In the genomic region with DNA sequence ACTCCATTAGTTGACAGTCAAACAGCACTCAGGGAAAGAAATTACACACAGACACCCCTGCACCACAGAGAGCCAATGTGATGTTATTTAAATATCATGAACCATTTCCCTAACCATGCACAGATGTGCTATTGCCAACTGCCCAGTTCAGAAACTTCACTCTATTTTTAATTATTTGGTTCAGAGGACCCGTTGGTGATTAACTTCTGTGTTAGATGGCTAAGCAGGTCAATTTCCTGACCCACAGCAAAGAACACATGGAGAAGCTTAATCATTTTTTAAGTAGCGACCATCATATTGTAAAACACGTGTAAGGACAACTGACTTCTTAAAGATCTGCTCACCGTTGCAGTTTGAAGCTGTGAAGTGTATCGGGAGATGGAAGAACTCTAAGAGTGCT, we compare ENCODE assay signal across 21 mouse cellular contexts. TPM values are rescaled to one million over a fixed set of nuclear protein-coding genes. Genes with fewer than 3 reads are reported as not detected.
DNase-seq lines count a peak whose midpoint lies in the region; ATAC-seq and TF ChIP-seq lines count a peak whose summit lies in the region.
"Had no signal": no experiment of that assay in that cellular context is flagged by ENCODE, and none has a peak within 500 bp of the region (broad histone marks: within the 10 kb centered on the region; RNA-seq: fewer than 3 reads in every experiment).

No protein-coding gene starts in this region.

- 0 out of 2 replicates have a peak overlapping the region, but pooled peaks have one; percentile 51 for H3K27ac ChIP-seq in kidney, embryonic 15.5 days
- H3K27ac ChIP-seq in kidney, embryonic 14.5 days (ENCODE audit: low read depth, low read length): no peak overlapping the region
- peak overlapping the region; percentile 44 for H3K27ac ChIP-seq in embryonic fibroblast, embryonic 13.5 days (ENCODE audit: insufficient read depth, low read length)
- H3K27ac ChIP-seq: embryonic facial prominence, embryonic 13.5 days; embryonic facial prominence, embryonic 15.5 days; forebrain, embryonic 13.5 days; forebrain, embryonic 15.5 days had no signal

- TF ChIP-seq CTCF in embryonic fibroblast, embryonic 13.5 days (IDR thresholded peaks at IDR 0.05; ENCODE audit: borderline replicate concordance, insufficient read depth, low read length): no peak

- H3K9me3 ChIP-seq in kidney, embryonic 15.5 days (replicated peaks): no peaks in the 10 kb centered on the region
- no peaks in the 10 kb centered on the region for H3K9me3 ChIP-seq in kidney, embryonic 14.5 days (ENCODE audit: control insufficient read depth, low read length)
- H3K9me3 ChIP-seq: embryonic facial prominence, embryonic 13.5 days; embryonic facial prominence, embryonic 15.5 days; forebrain, embryonic 13.5 days; forebrain, embryonic 15.5 days had no signal

- H3K4me2 ChIP-seq in kidney, embryonic 15.5 days: no peak overlapping the region
- H3K4me2 ChIP-seq in kidney, embryonic 14.5 days (replicated peaks; ENCODE audit: low read depth, low read length): no peak overlapping the region
- H3K4me2 ChIP-seq: embryonic facial prominence, embryonic 13.5 days; embryonic facial prominence, embryonic 15.5 days; forebrain, embryonic 13.5 days; forebrain, embryonic 15.5 days had no signal

- 40% methylated on average over 5 of the region's 5 CpGs for WGBS in kidney, embryonic 15.5 days
- WGBS in kidney, embryonic 14.5 days: 33% methylated on average over 5 of the region's 5 CpGs

- peaks cover 29% of the 10 kb centered on the region for H3K4me1 ChIP-seq in kidney, embryonic 15.5 days
- peaks cover 5% of the 10 kb centered on the region; the same call in 1 of the 2 replicates for H3K4me1 ChIP-seq in kidney, embryonic 14.5 days (ENCODE audit: control insufficient read depth, insufficient read depth, low read length)
- H3K4me1 ChIP-seq in embryonic fibroblast, embryonic 13.5 days (ENCODE audit: control insufficient read depth, insufficient read depth, low read length): peaks cover 12% of the 10 kb centered on the region

- ATAC-seq in kidney, embryonic 15.5 days (replicated peaks; ENCODE audit: low FRiP score): no peak
- no peak for ATAC-seq in kidney, embryonic 14.5 days (ENCODE audit: low FRiP score, low TSS enrichment)
- ATAC-seq: forebrain, embryonic 13.5 days; forebrain, embryonic 15.5 days had no signal

- no peak for TF ChIP-seq POLR2A in embryonic fibroblast, embryonic 13.5 days (IDR thresholded peaks at IDR 0.05; ENCODE audit: low read depth, low read length)

- H3K27me3 ChIP-seq in kidney, embryonic 15.5 days: no peaks in the 10 kb centered on the region
- no peaks in the 10 kb centered on the region for H3K27me3 ChIP-seq in kidney, embryonic 14.5 days (ENCODE audit: control insufficient read depth, insufficient read depth, low read length)
- H3K27me3 ChIP-seq: embryonic facial prominence, embryonic 13.5 days; embryonic facial prominence, embryonic 15.5 days; forebrain, embryonic 13.5 days; forebrain, embryonic 15.5 days had no signal

- DNase-seq in kidney, adult 8-10 months: peak; percentile 32 to 54
- no peak for DNase-seq in kidney, adult 18-20 months
- peak; percentile 28 for DNase-seq in hindlimb bud, embryonic 11.5 days (ENCODE audit: extremely low spot score, low read depth, low spot score)
- no peak for DNase-seq in frontal cortex, postnatal 14 days (ENCODE audit: low spot score in 2 of 2)
- DNase-seq: adrenal gland, adult 2 months; adrenal gland, postnatal 10 days; adrenal gland, postnatal 25 days; cerebellum, adult 11 months; cerebellum, adult 18-20 months; cerebellum, adult 8-10 months; cerebellum, adult 9-11 months; cerebellum, postnatal 14 days; cerebellum, postnatal 36 days; embryo, embryonic 11 days had no signal

- peaks cover 3% of the 10 kb centered on the region; the same call in 1 of the 2 replicates for H3K36me3 ChIP-seq in kidney, embryonic 15.5 days
- H3K36me3 ChIP-seq in kidney, embryonic 14.5 days (ENCODE audit: control insufficient read depth, insufficient read depth, low read length): no peaks in the 10 kb centered on the region
- H3K36me3 ChIP-seq: embryonic facial prominence, embryonic 15.5 days; forebrain, embryonic 15.5 days had no signal

- H3K4me3 ChIP-seq in kidney, embryonic 15.5 days (replicated peaks): no peak overlapping the region
- H3K4me3 ChIP-seq in kidney, embryonic 14.5 days (ENCODE audit: low read length): no peak overlapping the region
- H3K4me3 ChIP-seq in embryonic fibroblast, embryonic 13.5 days (ENCODE audit: insufficient read depth, low read length): no peak overlapping the region
- H3K4me3 ChIP-seq: embryonic facial prominence, embryonic 13.5 days; embryonic facial prominence, embryonic 15.5 days; forebrain, embryonic 13.5 days; forebrain, embryonic 15.5 days had no signal

- no peak overlapping the region for H3K9ac ChIP-seq in kidney, embryonic 15.5 days
- no peak overlapping the region for H3K9ac ChIP-seq in kidney, embryonic 14.5 days (ENCODE audit: low read depth, low read length)
- H3K9ac ChIP-seq: embryonic facial prominence, embryonic 13.5 days; embryonic facial prominence, embryonic 15.5 days; forebrain, embryonic 13.5 days; forebrain, embryonic 15.5 days had no signal

RNA-seq across cellular contexts. Expression of a gene that starts 26.7 kb away (rescaled TPM):
- 6.3 and 7.0 TPM in 2 replicates for polyA plus RNA-seq in kidney, embryonic 15.5 days (2015; fragmentation: Nextera tagmentation; extraction: Ambion mirVana)
- 3.9 and 4.0 TPM in 2 replicates for polyA plus RNA-seq in kidney, embryonic 14.5 days (2014; fragmentation: Nextera tagmentation; extraction: Ambion mirVana)
- polyA plus RNA-seq in embryonic fibroblast, embryonic 13.5 days (2011; ENCODE audit: insufficient read length, low read depth, missing spikeins): 55.8 and 59.3 TPM in 2 replicates

Comparison
In these comparisons a context has a peak if more than half of its experiments do, and no peak if none do; other contexts are left out.
1. DNase-seq: peak in kidney, adult 8-10 months (2 of 2) and hindlimb bud, embryonic 11.5 days (single experiment); none in kidney, adult 18-20 months (single experiment) and frontal cortex, postnatal 14 days (0 of 2).